Mouse (Mus musculus): ENCODE data around the gene Slc23a2.

The Slc23a2 gene

DNA sequence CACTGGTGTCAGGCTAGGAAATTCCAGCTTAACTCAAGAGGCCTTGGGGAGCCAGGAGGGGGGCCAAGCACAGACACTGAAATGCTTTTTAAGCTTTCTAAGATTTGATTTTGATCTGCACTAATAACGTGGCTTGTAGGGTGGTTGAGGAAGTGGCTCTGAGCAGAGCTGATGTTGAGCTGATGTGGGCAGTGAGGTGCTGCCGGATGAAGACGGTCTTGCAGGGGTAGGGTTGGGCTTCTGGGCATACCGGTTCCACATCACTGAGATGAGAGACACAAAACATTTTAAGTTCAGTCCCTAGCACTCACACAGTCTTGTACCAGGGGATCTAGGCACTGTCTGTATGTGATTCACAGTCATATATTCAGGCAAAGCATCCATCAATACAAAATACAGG is 46.5 kb downstream of the Slc23a2 start:
- DNase-seq (ENCODE audit: low read depth): no peak

DNA sequence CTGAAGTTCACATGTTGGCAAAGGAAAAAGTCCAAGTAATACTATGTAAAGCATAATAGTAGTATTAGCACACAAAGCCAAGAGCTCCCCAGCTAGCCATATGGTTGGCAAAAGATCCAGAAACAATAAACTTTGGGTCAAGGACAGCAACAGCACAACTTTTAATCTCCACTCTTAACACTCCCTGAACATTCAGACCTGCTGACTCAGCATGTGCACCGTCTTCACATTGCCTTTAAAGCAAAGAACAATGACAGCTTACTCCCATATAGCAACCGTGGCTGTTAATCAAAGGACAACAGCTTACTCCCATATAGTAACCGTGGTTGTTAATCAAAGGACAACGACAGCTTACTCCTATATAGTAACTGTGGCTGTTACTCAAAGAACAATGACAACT is 48.3 kb downstream of the Slc23a2 start:
- no peak for DNase-seq (ENCODE audit: low read depth)

DNA sequence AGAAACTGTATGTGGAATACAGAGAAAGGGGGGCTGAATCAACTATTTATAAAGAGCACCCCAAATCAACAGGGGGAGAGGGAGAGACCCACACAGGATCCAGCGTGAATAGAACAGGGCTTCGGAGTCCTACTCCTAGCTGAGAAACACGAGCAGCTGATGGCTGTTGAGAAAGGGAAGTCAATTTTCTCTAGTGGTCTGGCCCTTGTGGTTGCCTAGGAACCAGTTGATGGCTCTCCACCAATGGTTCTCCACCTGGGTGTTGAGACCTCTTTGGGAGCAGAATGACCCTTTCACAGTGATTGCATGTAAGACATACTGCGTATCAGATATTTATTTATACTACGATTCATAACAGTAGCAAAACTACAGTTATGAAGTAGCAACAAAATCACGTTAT is 49.1 kb downstream of the Slc23a2 start:
- no peak for DNase-seq (ENCODE audit: low read depth)

DNA sequence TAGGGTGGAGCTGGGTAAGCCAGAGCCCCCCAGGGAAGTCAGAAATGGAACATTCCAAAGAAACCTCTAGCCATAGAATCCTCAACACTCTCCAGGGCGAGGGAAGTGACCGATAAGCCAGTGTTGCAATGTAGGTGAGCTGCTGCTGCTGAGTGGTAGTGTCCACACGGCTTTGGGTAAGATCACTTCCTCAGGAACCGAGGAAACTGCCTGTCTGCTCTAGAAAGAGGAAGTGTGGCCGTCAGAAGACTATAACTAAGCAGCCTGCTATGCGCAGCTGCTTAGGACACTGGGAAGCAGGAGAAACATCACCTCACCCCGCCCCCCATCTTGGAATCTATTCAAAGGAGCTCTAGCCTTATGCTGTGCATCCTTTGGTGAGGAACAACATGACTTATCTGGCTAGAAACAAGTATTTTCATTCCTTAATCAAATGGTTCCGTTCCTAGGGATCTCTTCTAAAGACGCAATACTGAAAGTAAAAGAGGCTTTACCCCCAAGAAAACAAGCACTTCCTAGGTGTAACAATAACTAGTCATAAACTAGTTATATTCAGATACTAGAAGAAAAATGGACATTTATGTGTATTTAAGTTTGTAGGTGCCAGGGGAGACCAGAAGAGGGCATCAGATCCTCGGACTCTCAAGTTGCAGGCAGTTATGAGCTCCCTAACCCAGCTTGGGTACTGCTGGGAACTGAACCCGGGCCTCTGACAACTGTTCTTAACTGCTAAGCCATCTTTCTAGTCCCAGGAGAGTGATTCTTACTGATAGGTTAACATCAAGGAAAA is 50.3 kb downstream of the Slc23a2 start:
- no peak for DNase-seq (ENCODE audit: low read depth)

DNA sequence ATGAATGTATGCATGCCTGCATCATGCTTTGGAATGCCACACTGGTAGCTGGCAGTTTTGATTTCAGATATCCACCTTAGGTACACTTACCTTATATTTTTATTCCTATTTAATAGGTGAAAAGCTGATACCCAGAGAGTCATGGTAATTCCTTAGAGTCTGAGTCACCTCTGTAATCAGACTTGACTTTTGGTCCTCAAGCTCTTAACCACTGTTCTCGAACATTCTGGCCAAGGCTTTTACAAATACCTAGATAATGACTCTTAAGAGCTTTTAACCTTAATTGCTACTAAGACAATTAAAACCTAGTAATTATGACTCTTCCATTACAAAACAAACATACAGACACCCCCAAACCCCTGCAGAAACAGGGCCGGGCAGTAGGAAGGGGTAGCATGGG is 51.2 kb downstream of the Slc23a2 start:
- no peak for DNase-seq (ENCODE audit: low read depth)

DNA sequence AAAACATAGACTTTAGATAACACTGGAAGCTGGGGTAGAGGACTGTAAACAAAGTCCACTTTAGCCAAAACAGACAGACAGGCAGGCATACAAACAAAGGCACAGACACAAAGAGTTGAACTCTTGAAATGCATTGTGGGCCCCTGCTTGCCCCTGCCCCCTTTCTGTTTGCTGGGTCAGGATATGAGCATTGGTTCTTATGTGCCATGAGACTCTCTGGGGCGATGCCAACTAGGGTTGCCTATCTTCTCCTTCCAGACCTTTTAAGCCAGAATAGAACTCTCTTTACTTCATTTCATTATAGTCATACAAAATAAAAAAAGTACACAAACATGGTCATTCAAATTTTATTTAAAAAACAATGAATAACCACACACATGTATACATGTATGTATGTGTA is 51.6 kb downstream of the Slc23a2 start:
- DNase-seq (ENCODE audit: low read depth): no peak

DNA sequence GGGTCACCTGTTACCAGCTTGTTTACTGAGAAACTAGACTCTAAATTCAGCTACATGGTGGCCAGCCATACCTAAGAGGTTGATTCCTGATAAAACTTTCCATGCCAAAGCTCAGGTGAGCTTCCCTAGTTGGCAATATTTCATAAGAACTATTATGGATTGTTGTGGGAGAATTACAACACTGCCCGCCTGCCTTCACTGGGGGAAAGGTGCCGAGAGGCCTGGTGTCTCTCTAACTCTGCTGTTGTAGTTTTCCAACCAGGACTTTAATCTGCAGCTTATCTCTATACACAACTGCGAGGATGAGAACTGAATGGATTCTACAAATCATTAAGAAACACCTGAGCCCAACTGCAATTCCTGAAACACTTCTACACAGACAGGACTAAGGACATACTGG is 52.2 kb downstream of the Slc23a2 start:
- DNase-seq (ENCODE audit: low read depth): no peak

DNA sequence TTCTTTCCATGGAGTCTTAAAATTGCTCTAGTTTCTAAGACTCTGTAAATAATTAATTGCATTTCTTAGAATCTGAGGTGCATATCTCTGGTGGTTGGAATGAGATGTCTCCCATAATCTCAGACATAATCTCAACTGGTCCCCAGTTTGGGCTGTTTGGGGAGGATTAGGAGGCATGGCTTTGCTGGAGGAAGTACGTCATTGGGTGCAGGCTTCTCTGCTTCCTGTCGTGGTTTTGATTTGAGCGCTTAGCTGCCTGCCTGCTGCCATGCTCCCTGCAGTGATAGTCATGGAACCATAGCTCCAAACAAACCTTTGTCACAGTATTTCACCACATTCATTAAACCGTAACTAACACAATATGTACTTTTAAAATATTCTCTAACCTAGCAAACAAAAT is 53.2 kb downstream of the Slc23a2 start:
- no peak for DNase-seq (ENCODE audit: low read depth)

DNA sequence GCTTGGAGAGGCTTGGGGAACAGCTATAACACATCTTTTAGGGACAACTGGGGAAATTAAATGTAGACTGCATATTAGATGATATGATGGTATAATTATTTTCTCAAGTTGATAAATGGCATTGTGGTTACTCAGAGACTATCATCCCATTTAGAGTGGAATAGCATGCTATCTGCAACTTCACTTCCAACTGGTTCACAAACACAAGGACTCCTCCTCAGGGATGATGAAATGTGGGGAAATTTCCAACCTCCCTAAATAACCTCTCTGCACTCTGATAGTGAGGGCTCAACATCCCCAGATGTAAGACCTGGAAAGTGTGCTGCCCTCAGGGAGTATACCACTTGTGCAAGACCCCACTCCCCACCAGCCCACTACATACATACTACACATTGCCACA is 60.1 kb downstream of the Slc23a2 start:
- no peak for DNase-seq (ENCODE audit: low read depth)

DNA sequence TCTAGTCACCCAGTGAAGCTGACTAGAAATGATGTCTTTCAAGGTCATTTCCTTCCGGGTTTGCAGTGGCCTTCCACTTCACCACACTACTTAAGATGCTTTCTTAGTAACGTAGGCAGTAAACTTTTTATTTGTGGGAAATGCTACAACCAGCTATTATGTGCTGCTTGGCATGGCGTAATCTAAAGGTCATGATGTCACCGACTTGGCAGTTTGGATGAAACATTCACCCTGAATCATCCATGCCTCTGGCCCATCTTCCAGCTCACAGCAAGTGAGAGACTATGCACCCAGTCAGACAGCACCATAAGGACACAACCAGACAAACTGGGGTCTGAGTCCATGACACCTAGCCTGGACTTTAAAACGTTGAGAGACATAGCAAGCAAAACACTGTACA is 60.5 kb downstream of the Slc23a2 start:
- DNase-seq (ENCODE audit: low read depth): peak; percentile 71

DNA sequence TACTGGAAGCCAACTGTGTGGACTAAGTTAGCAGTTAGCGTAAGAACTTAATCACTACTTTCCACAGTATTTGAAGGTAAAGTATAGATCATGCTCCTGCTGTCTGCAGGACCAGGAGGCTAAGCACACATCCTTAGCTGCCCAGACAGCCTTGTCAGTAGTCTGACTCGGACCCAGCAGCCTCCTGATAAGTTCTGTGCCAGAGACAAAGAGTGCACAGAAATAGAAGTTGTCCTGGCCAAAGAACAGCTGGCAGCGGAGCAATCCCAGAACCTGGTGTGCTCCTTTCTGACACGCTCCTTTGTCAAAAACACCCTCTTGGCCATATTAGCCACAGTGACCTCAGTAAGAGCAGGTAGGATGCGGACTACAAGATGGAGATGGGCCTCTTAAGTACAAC is 65.8 kb downstream of the Slc23a2 start:
- no peak for DNase-seq (ENCODE audit: low read depth)

DNA sequence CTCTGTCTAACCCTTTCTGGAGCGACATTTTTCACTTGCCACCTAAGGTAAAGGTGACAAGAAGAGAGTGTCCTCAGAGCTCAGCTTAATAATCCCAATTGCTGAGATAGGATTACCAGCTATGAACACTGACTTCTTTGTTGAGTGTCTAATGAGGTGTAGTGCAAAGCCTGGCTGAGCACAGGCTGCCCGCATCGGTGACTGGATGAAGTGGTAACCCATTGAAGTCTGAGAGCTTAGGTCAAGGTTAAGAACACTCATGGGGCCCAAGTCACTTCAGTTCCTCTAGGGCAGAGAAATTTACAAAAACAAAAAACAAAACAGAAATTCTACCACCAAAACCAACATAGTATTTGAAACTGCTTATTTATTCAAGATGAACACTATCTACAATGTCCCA is 71.9 kb downstream of the Slc23a2 start:
- DNase-seq (ENCODE audit: low read depth): no peak

DNA sequence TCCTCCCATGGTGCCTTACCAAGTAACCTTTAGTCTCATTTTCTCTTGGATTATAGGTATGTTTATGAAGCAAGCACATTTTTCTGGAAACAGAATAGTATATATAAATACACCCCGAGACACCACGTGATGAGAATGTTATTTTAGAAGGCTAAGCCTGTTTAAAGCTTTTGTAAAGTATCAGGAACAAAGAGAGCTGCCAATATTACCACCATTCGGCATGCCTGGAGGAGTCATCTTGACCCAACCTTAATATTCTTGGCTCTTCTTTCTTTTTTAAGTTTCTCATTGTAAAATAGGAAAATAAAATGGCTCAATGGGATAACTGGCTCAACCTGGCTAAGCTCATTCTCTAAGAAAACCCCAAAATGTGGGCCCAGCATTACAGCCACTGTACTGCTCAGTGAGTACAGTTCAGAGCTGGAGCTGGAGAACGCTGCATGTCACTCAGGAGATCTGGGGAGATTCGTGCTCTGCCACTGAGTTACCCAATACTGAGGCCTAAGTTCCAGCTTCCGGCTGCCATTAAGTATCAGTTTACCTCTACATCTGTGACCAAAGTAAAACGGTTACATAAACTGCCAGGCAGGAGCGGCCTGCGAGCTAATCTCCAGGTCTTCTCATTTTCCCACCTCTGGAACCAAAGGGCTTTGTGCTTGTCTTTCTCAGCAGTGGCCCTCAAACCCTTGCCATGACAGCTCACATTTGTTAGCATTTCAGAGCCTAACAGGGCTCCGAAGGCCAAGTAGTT is 74.7 kb downstream of the Slc23a2 start:
- no peak for DNase-seq (ENCODE audit: low read depth)

DNA sequence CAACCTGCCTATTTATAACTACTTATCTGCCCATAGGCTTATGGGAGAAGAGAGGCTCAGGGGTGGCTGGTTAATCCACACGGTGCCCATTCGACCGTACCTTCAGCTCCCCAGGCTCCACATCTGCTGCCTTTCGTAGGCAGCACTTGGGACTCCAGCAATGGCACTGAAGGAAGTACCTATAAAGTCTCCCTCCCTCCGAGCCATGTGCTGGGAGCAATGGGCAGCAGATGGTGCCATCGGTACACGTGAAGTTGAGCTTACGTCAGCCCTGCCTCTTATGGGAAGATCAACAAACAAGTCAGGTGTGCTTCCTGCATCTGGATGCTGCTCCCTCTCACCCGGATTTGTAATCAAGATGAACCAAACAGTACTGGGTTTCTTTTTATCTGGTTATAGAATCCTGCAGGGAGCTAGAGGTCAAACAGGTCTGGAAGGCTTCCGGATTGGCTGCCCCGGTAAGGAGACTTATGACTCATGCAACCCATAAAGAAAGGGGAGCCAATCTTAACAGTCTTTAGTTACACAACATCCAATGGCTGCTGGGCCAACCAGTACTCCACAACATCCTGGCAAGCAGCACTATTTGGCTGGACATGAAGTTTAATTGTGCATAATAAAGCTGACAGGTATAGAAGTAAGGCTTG is 80.6 kb downstream of the Slc23a2 start:
- no peak for DNase-seq (ENCODE audit: low read depth)

DNA sequence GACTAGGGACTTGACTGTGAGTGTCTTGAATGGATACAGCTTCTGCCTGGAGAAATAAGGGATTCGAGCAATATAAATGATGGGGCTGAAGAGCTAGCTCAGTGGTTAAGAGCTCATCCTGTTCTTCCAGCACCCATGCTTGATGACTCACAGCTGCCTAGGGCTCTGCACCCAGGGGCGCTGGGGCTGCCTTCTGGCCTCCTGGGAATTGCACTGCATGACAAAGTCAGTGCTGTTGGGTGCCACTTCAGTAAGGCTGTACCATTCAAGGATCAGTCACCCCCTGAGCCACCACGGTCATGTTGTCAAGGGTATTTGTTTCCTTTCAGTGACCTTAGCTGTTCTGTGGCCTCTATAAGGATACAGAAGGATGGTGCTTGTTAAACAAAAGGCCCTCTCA is 81.1 kb downstream of the Slc23a2 start:
- DNase-seq (ENCODE audit: low read depth): no peak

DNA sequence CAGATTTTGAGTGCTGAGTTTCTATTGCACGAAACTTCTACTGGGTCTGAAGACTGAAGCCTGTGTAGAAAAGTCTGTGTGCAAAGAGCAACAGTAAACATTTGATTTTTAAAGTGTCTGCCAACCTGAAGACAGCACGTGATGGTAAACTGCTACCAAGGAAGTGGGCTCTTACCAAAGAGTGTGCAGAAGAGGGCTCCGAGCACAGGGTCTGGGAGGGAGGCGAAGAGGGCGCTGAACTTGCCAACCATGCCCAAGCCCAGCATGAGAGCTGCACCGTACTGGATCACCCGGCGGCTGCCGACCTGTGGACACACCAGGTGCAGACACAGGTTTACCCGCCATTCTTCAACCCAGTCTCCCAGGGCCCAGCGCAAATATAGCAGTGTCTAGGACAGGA is 83.0 kb downstream of the Slc23a2 start:
- DNase-seq (ENCODE audit: low read depth): no peak

DNA sequence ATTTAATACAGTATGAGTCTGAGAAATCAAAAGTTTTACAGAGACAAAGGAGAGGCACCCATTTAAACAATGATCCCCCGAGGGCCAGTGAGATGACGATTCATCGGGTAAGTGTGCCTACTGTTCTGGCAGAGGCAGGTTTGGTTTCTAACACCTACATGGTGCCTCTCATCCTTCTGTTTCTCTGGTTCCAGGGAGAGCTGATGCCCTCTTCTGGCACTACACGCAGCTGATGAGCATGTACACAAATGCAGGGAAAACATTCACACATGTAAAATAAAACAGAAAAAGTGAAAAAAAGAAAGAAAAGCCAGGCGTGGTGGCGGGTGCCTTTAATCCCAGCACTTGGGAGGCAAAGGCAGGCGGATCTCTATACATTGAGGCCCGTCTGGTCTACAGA is 85.0 kb downstream of the Slc23a2 start:
- DNase-seq (ENCODE audit: low read depth): no peak

DNA sequence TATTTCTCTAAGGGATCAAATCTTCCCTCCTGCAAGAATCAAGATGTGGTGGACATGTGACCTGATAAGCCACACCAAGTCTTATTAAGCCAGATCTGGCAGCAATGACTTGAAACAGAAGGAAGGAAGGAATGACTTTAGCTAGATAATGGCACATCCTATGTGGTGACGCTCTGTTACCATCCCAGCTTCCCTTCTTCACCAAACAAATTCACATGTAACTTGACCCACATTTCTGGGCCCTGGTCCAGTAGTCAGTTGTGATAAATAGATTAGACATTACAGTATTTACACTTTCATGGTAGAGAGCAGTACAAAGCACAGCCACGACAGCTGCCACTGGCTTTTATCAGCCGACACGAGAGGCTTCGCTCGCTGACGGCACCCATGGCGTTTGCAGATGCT is 89.6 kb downstream of the Slc23a2 start:
- DNase-seq (ENCODE audit: low read depth): no peak

DNA sequence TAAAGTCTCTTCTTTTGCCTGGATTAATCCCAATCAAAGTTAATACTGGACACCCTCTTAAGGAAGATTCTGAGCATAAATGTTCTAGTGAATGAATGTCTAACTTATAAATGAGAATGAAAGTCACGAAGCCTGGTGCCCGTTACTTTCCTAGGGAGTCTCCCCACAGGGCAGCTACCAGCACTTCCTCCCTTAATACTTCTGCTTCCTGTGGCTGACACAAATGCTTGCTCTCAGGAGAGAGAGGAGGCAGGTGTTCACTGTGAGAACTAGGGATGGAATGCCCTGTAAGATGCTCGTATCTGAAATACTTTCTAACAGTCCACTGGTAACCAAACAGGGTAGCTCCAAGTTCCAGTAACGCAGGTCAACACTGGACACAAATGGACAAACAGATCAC is 91.1 kb downstream of the Slc23a2 start:
- DNase-seq (ENCODE audit: low read depth): no peak

DNA sequence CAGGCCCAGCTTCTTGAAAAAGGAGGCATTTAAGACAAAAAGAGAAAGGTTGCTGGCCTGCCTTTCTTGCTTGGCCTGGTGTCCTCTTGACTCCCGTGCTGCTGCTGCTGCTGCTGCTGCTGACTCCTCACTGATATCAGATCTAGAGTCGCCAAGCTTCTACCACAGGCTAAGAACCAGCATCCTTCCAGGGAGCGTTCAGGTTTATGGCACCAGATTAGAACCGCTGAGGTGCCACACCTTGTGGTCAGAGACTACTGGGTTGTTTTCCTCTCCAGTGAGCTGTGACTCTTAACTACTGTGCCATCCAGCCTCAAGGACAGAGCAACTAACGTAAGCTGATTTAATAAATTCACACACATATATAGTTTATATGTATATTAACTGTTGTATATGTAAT is 93.1 kb downstream of the Slc23a2 start:
- DNase-seq (ENCODE audit: low read depth): no peak

DNA sequence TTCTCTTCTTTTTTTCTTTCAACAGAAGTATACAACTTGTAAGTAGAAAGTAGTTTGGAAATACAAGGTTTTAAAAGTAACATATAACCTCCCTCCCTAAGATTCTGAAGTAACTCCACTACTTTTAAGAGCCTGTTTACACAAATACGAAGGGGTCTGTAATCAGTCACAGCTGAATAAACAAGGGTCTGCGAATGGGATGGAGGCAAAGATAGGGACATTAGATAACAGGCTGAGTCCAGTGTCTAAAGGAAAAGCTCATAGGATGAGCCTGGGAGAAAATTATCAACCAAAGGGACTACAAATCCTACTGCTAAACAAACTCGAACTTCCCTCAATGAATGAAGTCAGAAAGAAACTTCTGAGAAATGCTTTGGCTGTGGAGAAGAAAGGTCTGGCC is 95.0 kb downstream of the Slc23a2 start:
- DNase-seq (ENCODE audit: low read depth): no peak

DNA sequence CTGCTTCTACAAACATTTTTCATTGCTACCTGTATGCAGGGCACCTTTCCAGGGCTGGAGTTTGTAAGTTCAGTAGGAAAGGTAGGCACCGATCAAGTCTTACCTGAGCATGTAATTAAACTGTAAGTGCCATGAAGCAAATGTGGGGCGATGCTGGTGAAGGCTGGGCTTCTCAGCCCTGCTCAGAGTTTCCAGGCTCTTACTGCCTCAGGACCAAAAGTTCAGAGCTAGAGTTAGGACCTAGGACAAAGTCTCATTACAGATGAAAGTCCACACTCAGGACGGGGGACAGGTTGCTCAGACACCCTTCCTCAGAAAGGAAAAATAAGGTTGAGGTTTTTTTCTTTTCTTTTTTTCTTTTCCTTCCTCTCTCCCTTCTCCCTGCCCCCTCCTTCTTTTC is 95.4 kb downstream of the Slc23a2 start:
- DNase-seq (ENCODE audit: low read depth): no peak

DNA sequence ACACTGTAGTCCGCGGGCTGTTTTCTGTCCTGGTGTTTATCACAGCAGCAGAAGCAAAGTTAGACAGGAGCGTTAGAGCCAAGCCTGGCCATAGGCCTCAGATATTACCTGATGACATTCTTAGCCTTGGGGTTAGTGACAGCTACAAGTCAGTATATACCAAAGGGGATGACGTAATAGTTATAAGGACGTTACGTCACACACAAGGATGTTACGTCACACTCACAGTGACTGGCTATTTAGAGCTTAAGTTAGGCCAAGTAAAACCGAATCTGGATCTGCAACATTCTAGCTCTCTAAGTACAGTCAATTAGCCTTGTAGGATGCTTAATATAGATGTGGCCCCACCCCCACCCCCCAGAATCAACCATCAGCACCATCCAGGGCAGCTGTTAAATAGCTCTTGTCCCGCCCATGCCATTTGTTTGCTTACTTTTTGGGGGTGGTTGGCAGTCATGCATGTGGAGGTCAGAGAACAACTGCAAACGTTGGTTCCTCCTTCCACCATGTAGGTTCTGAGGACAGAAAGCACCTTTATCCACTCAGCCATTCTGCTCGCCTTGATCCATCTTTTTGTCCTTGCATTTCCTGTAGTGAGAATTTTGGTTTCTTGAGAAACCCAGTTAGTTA is 96.7 kb downstream of the Slc23a2 start:
- DNase-seq (ENCODE audit: low read depth): no peak
